Mouse (Mus musculus): ENCODE measurements around the gene Itpk1.

Gene Itpk1

GRCm38 (mm10) chr12:102553705-102554275 is 150.9 kb downstream of the Itpk1 start:
- DNase-seq (ENCODE audit: low spot score), result no peak

DNA sequence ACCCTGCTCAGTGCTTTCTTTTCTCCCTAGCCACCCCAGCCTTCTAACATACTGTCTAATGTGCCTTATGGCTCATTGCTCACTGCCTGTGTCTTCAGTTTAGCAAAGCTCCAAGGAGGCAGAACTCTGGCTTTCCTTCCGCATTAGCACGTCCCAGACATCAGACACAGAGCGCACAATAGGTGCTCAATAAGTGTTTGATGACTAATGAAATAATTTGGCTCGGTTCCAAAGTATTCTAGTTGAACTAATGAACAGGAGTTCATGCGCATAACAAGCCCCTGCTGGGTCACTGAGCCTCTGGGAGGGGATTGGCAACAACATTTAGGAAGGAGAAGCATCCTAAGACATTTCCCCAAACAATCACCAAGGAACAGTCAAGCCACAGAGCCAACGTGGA is 152.7 kb downstream of the Itpk1 start:
- no peak for DNase-seq (ENCODE audit: low spot score)

GRCm38 (mm10) chr12:102551186-102551585 is 153.5 kb downstream of the Itpk1 start:
- no peak for DNase-seq (ENCODE audit: low spot score)

GRCm38 (mm10) chr12:102550529-102550928 is 154.2 kb downstream of the Itpk1 start:
- peak; percentile 92 for DNase-seq (ENCODE audit: low spot score)

- no peak for DNase-seq (ENCODE audit: low spot score)
Measured at GRCm38 (mm10) chr12:102545122-102545521, 159.6 kb downstream of the Itpk1 start.

GRCm38 (mm10) chr12:102541168-102541567 is 163.6 kb downstream of the Itpk1 start:
- DNase-seq (ENCODE audit: low spot score), result no peak

GRCm38 (mm10) chr12:102540278-102540677 is 164.5 kb downstream of the Itpk1 start:
- no peak for DNase-seq (ENCODE audit: low spot score)

- DNase-seq (ENCODE audit: low spot score), result no peak
Measured at GRCm38 (mm10) chr12:102535796-102536195, 168.9 kb downstream of the Itpk1 start.

GRCm38 (mm10) chr12:102527989-102528388 is 176.7 kb downstream of the Itpk1 start:
- DNase-seq (ENCODE audit: low spot score), result no peak

GRCm38 (mm10) chr12:102524760-102525159 is 180.0 kb downstream of the Itpk1 start:
- DNase-seq (ENCODE audit: low spot score), result peak; percentile 53

- no peak for DNase-seq (ENCODE audit: low spot score)
Measured at GRCm38 (mm10) chr12:102524216-102524615, 180.5 kb downstream of the Itpk1 start.

GRCm38 (mm10) chr12:102521777-102522319 is 182.9 kb downstream of the Itpk1 start:
- DNase-seq (ENCODE audit: low spot score), result peak; percentile 46

GRCm38 (mm10) chr12:102519929-102520720 is 184.6 kb downstream of the Itpk1 start:
- DNase-seq (ENCODE audit: low spot score), result no peak

Measured in testis, postnatal 10 days (tissue).